Mouse (Mus musculus) cerebral cortex, adult 2 months (tissue): ENCODE data around the gene Gm10638.

Experiments
- WGBS: fragments of 180-500 bp; shearing (Covaris S2); methylation state at CpG from one replicate; pipeline ENCODE4 v1.1.7; 2018; 5-methylcytosine and 5-hydroxymethylcytosine counted together

Gm10638 gene

DNA sequence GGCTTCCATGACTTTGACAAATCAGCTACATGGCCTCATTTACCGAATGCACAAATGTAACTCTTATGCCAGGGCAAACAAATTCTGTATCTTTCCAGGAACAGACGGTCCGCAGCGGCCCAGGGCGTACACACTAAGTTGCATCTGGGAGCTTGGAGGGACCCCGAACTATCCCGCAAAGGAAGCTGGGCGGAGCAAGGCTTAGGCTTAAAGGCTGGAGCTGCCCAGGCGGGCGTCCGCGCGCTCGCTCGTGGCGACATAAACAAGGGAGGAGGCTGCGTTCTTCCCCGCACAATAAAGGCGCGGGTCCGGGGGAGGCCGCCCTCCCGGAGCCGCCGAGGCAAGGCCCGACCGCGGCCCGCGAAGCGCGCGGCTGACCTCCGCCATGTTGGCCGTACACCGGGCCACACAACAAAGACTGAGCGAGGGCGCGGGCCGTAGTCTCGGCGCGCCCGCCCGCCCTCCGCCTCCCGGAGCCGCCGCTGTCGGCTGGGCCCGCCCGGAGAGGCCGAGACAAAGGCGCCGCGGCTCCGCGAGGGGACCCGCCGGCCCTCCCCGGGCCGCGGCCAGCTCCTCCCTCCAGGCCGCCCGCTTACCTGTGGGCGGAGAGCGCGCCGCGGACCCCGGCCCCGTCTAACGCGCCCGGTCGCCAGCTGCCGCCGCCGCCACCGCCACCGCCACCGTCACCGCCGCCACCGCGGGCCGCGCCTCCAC lies at the start of gene Gm10638, which contains the start of gene Siah1a:
TSS of gene Gm10638 (plus strand) at position 479 of the 714 bp plus-strand sequence.
TSS of gene Siah1a (minus strand) at position 714 of the 714 bp plus-strand sequence.
- whole genome bisulfite sequencing: 1% methylated on average over 76 of the region's 88 CpGs

DNA sequence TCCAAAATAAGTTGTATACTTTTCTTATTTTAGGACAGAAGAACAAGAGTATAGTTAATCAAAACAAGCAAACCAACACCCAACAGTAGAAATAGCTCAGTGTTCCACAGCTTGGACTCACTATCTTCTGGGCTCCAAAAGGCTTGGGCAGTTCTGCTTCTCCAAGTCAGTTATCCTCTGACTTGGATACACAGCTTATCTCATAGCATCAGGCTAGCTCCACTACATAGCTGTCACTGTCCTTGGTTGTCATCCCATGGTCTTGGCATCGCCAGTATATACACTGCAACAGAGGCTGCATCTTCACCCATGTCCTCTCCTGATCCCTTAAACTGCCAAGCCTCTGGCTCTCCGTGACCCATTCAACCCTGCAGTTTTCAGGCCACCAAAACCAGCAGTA lies 49.8 kb upstream of the Gm10638 start:
- 99% methylated on average over 2 of the region's 2 CpGs for WGBS

- WGBS: 54% methylated on average over 1 of the region's 1 CpGs
Measured at GRCm38 (mm10) chr8:86698811-86699421, 46.6 kb upstream of the Gm10638 start.

GRCm38 (mm10) chr8:86699471-86699870 lies 46.0 kb upstream of the Gm10638 start:
- WGBS: 90% methylated on average over 12 of the region's 12 CpGs

GRCm38 (mm10) chr8:86702453-86702852 lies 43.0 kb upstream of the Gm10638 start:
- WGBS: 85% methylated on average over 3 of the region's 3 CpGs

DNA sequence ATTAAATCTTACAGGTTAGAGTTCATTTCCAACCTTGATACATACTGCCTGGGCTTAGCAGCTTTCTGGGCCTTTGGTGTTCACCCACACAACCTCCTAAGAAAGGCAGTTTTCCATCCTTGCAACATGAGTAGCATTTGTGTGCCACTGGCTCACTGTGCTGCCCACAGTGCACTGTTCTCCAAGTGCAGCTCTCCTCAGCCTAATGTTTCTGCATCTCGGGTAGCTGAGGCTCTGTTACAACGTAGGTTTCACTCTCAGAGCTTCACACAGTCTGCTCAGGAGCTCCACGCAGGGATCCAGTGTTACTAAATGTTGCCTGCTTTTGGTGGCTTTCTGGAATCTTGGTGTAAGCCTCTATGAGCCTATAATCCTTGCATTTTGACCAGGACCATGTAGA lies 40.2 kb upstream of the Gm10638 start:
- WGBS: 52% methylated on average over 3 of the region's 3 CpGs

DNA sequence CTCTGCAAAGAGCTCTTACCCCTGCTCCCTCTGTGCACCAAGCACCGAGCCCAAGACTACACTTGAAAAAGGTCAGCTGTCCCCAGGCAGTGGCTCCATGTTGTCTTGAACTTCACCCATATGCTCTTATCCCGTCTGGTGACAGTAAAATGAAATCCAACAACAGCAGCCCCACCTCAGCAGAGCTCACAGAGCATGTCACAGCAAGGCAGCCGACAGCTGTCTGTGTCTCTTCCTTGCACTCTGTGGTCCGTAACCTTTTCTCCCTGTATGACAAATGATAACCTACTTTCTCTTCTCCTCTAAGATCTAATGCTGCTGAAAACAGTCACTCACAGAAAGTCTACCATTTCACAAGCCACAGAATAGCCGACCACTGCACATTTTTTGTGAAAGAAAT lies 38.7 kb upstream of the Gm10638 start:
- WGBS: 72% methylated on average over 5 of the region's 5 CpGs

GRCm38 (mm10) chr8:86707873-86708272 lies 37.6 kb upstream of the Gm10638 start:
- 57% methylated on average over 4 of the region's 4 CpGs for WGBS

DNA sequence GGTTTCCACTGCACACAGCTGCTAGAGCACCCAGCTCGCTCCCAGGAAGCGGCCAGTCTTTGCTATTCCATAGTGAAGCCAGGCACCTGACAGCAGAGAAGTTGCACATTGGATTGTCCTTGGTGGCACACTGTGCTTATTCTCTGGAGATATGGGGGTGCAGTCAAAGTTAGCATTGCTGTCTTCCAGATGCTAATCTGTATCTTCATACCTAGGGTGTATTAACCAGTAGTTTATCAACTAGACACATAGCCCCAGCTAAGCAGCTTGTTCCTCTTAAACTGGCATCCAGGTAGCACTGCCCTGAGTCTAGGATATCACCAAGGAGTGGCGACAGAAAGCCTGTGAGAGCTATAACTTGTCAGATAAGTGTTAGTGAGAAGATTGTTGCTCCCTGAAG lies 32.9 kb upstream of the Gm10638 start:
- 71% methylated on average over 3 of the region's 3 CpGs for WGBS

- whole genome bisulfite sequencing: 46% methylated on average over 14 of the region's 14 CpGs
Measured at GRCm38 (mm10) chr8:86713407-86714188, 31.9 kb upstream of the Gm10638 start.

- WGBS: 71% methylated on average over 2 of the region's 2 CpGs
Measured at GRCm38 (mm10) chr8:86718332-86718994, 27.0 kb upstream of the Gm10638 start.

DNA sequence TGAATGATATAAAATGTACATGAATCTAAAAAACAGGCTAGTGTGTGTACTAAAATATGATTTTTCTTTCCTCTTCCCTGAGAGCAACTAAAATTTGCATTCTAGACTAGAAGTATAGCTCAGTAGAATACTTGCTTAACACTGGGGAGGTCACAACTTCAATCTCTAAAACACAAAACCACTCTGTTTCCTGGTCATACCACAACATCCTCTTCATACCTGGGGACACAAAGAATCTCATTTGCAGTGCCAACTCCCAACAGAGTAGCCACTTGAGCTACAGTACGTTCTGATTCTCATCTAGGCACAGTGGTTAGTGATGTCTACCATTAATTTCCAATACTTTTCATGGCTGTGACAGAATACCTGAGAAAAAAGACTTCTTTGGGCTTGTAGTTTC lies 26.1 kb upstream of the Gm10638 start:
- 84% methylated on average over 1 of the region's 1 CpGs for WGBS

- 86% methylated on average over 6 of the region's 6 CpGs for WGBS
Measured at GRCm38 (mm10) chr8:86720756-86721459, 24.6 kb upstream of the Gm10638 start.

DNA sequence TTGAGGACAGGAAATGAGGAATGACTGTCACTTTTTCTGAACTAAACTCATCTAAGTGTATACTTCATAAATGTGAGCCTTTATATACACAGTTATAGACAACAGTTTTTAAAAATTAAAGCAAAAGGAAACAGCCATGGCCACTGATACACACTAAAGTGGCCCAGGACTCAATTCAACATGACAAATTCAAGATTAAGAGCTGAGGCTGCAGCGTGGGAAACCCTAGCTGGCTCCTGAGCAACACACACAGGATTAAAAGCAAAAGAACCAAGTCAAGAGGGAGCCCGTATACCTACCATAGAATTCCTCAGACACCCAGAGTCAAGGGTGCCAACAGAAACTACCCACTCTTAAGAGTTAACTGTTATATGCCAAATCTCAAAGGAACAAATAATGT lies 24.0 kb upstream of the Gm10638 start:
- WGBS: 71% methylated on average over 2 of the region's 2 CpGs

GRCm38 (mm10) chr8:86726959-86727358 lies 18.5 kb upstream of the Gm10638 start:
- 19% methylated on average over 6 of the region's 6 CpGs for WGBS

GRCm38 (mm10) chr8:86728224-86728950 lies 17.1 kb upstream of the Gm10638 start:
- WGBS: 64% methylated on average over 19 of the region's 19 CpGs

GRCm38 (mm10) chr8:86730303-86730702 lies 15.2 kb upstream of the Gm10638 start:
- WGBS: 22% methylated on average over 3 of the region's 3 CpGs

- 78% methylated on average over 1 of the region's 1 CpGs for WGBS
Measured at GRCm38 (mm10) chr8:86730860-86731259, 14.6 kb upstream of the Gm10638 start.

DNA sequence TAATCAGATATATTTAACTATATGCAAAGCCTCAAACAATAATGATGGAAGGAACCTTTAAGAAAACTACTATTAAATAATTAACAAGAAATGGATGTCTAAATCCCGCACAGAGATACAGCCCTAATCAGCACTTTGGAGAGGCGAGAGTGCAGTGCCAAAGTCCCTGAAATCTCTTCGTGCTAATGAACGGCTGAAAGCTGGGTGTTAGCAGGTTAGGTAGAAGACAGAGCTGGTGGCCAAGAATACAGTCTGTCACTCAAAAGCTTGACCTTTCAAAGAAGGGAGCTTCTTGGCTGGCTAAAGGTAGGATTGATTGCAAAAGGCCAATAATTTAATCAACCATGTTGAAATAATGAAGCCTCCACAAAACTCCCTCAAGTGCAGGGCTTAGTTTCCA lies 11.3 kb upstream of the Gm10638 start:
- 61% methylated on average over 4 of the region's 4 CpGs for WGBS

DNA sequence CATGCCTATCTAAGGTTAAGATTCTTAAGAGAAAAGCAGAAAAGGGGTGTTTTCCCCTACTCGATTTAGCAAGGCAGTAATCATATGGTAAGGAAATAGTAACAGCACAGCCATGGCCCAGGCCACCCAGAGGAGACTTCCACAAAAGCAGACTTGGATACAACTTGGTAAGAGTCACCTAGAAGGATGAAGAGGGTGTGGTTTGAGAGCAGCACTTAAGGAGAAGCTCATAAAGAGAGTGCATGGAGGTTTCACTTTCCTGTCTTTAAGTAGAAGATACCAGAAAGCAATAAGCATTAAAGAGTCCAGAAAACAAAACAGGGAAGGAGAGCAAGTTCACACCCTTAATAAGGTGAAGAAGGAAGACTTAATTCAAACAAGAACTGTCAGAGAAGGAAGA lies 10.5 kb upstream of the Gm10638 start:
- 60% methylated on average over 1 of the region's 1 CpGs for WGBS
